9 mouse cellular contexts compared by ENCODE assay signal in the genomic region with DNA sequence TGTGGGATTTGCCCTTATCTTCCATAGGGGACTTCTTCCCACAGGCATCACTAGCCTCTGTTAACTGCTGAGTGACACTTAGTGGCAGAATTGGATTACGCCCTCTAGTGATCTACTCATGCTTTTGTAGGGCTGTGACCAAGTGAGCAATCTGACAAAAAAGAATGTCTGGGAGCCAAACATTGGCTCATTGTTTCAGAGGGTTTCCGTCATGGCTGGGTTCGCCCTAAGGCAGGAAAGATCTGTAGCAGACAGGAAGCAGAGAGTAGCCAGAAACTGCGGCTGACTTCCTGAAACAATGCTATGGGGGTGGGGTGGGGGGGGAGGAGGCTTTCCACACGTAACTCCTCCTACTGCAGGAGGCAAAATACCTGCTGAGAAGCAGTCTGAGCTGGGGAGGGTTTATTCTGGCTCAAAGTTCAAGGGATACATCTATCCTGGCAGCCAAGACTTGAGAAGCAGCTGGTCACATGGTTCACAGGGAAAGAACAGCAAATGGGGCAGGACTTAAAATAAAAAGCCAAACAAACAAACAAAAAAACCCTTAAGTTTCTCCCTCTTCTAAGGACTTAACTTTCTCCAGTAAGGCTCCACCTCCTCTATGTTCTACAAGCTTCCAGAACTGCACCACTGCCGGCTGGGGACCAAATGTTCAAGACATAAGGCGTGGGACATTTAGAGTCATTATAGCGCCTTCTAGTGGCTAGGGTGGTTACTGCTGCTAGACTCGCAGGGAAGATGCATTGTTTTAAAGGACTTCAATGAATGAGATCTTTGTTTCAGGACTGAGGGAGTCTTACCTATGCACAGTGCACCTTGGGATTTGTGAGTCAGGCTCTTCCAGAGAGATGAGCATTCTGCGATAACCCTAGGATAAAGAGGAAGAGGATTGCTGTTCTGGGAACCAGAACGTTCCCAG.
A peak's percentile ranks its signal among the peaks of the same experiment; 100 is the strongest.
DNase-seq lines count a peak whose midpoint lies in the region; ATAC-seq and TF ChIP-seq lines count a peak whose summit lies in the region.
"Had no signal": no experiment of that assay in that cellular context is flagged by ENCODE, and none has a peak within 500 bp of the region (broad histone marks: within the 10 kb centered on the region; RNA-seq: fewer than 3 reads in every experiment).

No protein-coding gene starts in this region.

- no peak overlapping the region for H3K27ac ChIP-seq in cerebellum, adult 2 months (ENCODE audit: insufficient read depth, low read length)
- no peak overlapping the region for H3K27ac ChIP-seq in liver, postnatal 0 days (ENCODE audit: low read depth)
- H3K27ac ChIP-seq in liver, embryonic 12.5 days: no peak overlapping the region

- DNase-seq in cerebellum, adult 2 months: no peak
- no peak for DNase-seq in cerebellum, adult 11 months
- no peak for DNase-seq in liver, postnatal 0 days
- peak; percentile 48 for DNase-seq in embryo, embryonic 11 days
- peak; percentile 5 for DNase-seq in naive thymus-derived CD4-positive, alpha-beta T cell, adult 2 months (ENCODE audit: low read depth)
- DNase-seq in heart, postnatal 14 days: no peak

- TF ChIP-seq CTCF in cerebellum, adult 2 months (IDR thresholded peaks at IDR 0.05; ENCODE audit: borderline replicate concordance, insufficient read depth, low read depth, low read length): peak; percentile 48; the same call in 1 of the 2 replicates
- peak; percentile 63 for TF ChIP-seq CTCF in liver, postnatal 0 days (IDR thresholded peaks at IDR 0.05; ENCODE audit: low read depth)

- 50% methylated on average over 11 of the region's 11 CpGs for WGBS in cerebellum, adult 2 months
- 50% methylated on average over 11 of the region's 11 CpGs for whole genome bisulfite sequencing in liver, postnatal 0 days (ENCODE audit: insufficient replicate concordance)
- WGBS in liver, embryonic 12.5 days (ENCODE audit: insufficient replicate concordance): 39% methylated on average over 11 of the region's 11 CpGs

- no peak overlapping the region for H3K9ac ChIP-seq in liver, postnatal 0 days (replicated peaks)
- no peak overlapping the region for H3K9ac ChIP-seq in liver, embryonic 12.5 days

- no peak overlapping the region for H3K4me3 ChIP-seq in cerebellum, adult 2 months (replicated peaks; ENCODE audit: insufficient read depth, low read depth, low read length)
- no peak overlapping the region for H3K4me3 ChIP-seq in liver, postnatal 0 days (ENCODE audit: low read depth, low read length)
- H3K4me3 ChIP-seq in liver, embryonic 12.5 days: no peak overlapping the region

- H3K4me1 ChIP-seq in cerebellum, adult 2 months (ENCODE audit: control insufficient read depth, insufficient read depth, low read length): no peaks in the 10 kb centered on the region; the same call in 1 of the 2 replicates
- H3K4me1 ChIP-seq in liver, postnatal 0 days (ENCODE audit: insufficient read depth): 0 out of 2 replicates have a peak, but pooled peaks cover 2% of the 10 kb centered on the region
- H3K4me1 ChIP-seq in liver, embryonic 12.5 days: no peaks in the 10 kb centered on the region

- intact Hi-C loops in heart, postnatal 14 days (cut with DNase I): no loop called here

- TF ChIP-seq EP300 in liver, postnatal 0 days (IDR thresholded peaks at IDR 0.05; ENCODE audit: low read depth): no peak

- TF ChIP-seq POLR2A in cerebellum, adult 2 months (IDR thresholded peaks at IDR 0.05; ENCODE audit: borderline replicate concordance, insufficient read depth, low read length): no peak

- H3K4me2 ChIP-seq in liver, postnatal 0 days (ENCODE audit: low read depth, low read length): no peak overlapping the region
- no peak overlapping the region for H3K4me2 ChIP-seq in liver, embryonic 12.5 days

- H3K27me3 ChIP-seq in cerebellum, adult 2 months (ENCODE audit: control insufficient read depth, insufficient read depth, low read length): no peaks in the 10 kb centered on the region
- H3K27me3 ChIP-seq in liver, postnatal 0 days (ENCODE audit: insufficient read depth, low read length): no peaks in the 10 kb centered on the region
- H3K27me3 ChIP-seq in liver, embryonic 12.5 days (replicated peaks): peaks cover 9% of the 10 kb centered on the region; the same call in 1 of the 2 replicates

- H3K36me3 ChIP-seq in liver, postnatal 0 days (replicated peaks; ENCODE audit: insufficient read depth, low read length): no peaks in the 10 kb centered on the region
- no peaks in the 10 kb centered on the region for H3K36me3 ChIP-seq in liver, embryonic 12.5 days
- H3K36me3 ChIP-seq: G1E had no signal

- no peak for ATAC-seq in liver, postnatal 0 days
- ATAC-seq in liver, embryonic 12.5 days: no peak
- no peak for ATAC-seq in activated CD4-positive, CD25-positive, alpha-beta regulatory T cell, adult 4 months

- no peaks in the 10 kb centered on the region for H3K9me3 ChIP-seq in liver, postnatal 0 days (ENCODE audit: low read length)
- no peaks in the 10 kb centered on the region for H3K9me3 ChIP-seq in liver, embryonic 12.5 days (replicated peaks)

Comparison
In these comparisons a context has a peak if more than half of its experiments do, and no peak if none do; other contexts are left out.
1. DNase-seq: peak in embryo, embryonic 11 days (single experiment) and naive thymus-derived CD4-positive, alpha-beta T cell, adult 2 months (single experiment); none in cerebellum, adult 2 months (0 of 2), cerebellum, adult 11 months (single experiment), liver, postnatal 0 days (single experiment) and heart, postnatal 14 days (0 of 2).